Mouse (Mus musculus): ENCODE data around the gene Tbc1d22b. TPM values are rescaled to one million over a fixed set of nuclear protein-coding genes. Genes with fewer than 3 reads are reported as not detected.
"Not testable (repeated sequence)": the region's sequence is repeated elsewhere in the genome, so short reads cannot be mapped to it uniquely, and the experiment has no call there.

Tbc1d22b gene
- polyA plus RNA-seq, 1 experiment from 2014 or later = 21.3 TPM

GRCm38 (mm10) chr17:29584737-29585136, 35.2 kb downstream of the Tbc1d22b start:
- peaks cover 63% of the 10 kb centered on the region for H3K36me3 ChIP-seq
- no peak for DNase-seq (ENCODE audit: low spot score)
- H3K4me3 ChIP-seq = no peak overlapping the region
- WGBS = 73% methylated on average over 3 of the region's 3 CpGs
- no peak overlapping the region for H3K27ac ChIP-seq
- no peaks in the 10 kb centered on the region for H3K27me3 ChIP-seq (ENCODE audit: insufficient read depth, poor library complexity, severe bottlenecking)
- H3K4me1 ChIP-seq (replicated peaks) = peaks cover 12% of the 10 kb centered on the region
- H3K9me3 ChIP-seq = no peaks in the 10 kb centered on the region

- H3K9me3 ChIP-seq = no peaks in the 10 kb centered on the region
- no peak overlapping the region for H3K4me3 ChIP-seq
- 90% methylated on average over 6 of the region's 6 CpGs for WGBS
- H3K27me3 ChIP-seq (ENCODE audit: insufficient read depth, poor library complexity, severe bottlenecking) = no peaks in the 10 kb centered on the region
- no peak overlapping the region for H3K27ac ChIP-seq
- DNase-seq (ENCODE audit: low spot score) = no peak
- H3K4me1 ChIP-seq (replicated peaks) = peaks cover 15% of the 10 kb centered on the region
- H3K36me3 ChIP-seq = peaks cover 58% of the 10 kb centered on the region
These were observed 35.9 kb downstream of the Tbc1d22b start for GRCm38 (mm10) chr17:29585446-29585845.

- Histone ChIP-seq H3K27me3 (ENCODE audit: insufficient read depth, poor library complexity, severe bottlenecking) (no peaks in the 10 kb centered on the region), H3K4me3 (no peak overlapping the region), H3K27ac (no peak overlapping the region), H3K9me3 (no peaks in the 10 kb centered on the region), H3K36me3 (peaks cover 54% of the 10 kb centered on the region), H3K4me1 (replicated peaks) (peaks cover 15% of the 10 kb centered on the region)
- WGBS = 90% methylated on average over 9 of the region's 9 CpGs
- DNase-seq (ENCODE audit: low spot score) = no peak
These were observed 37.3 kb downstream of the Tbc1d22b start for GRCm38 (mm10) chr17:29586921-29587320.

GRCm38 (mm10) chr17:29589221-29589898, 39.8 kb downstream of the Tbc1d22b start:
- Histone ChIP-seq H3K27me3 (ENCODE audit: insufficient read depth, poor library complexity, severe bottlenecking) (no peaks in the 10 kb centered on the region), H3K36me3 (peaks cover 50% of the 10 kb centered on the region), H3K4me1 (replicated peaks) (peaks cover 15% of the 10 kb centered on the region), H3K4me3 (no peak overlapping the region), H3K27ac (peak overlapping the region; percentile 63), H3K9me3 (no peaks in the 10 kb centered on the region)
- DNase-seq (ENCODE audit: low spot score) = peak; percentile 18
- WGBS = 57% methylated on average over 11 of the region's 11 CpGs

- Histone ChIP-seq H3K27ac (peak overlapping the region; percentile 79), H3K36me3 (peaks cover 76% of the 10 kb centered on the region), H3K9me3 (no peaks in the 10 kb centered on the region), H3K4me1 (replicated peaks) (peaks cover 29% of the 10 kb centered on the region), H3K4me3 (no peak overlapping the region), H3K27me3 (ENCODE audit: insufficient read depth, poor library complexity, severe bottlenecking) (no peaks in the 10 kb centered on the region)
- WGBS = 79% methylated on average over 15 of the region's 15 CpGs
- no peak for DNase-seq (ENCODE audit: low spot score)
These were observed 46.5 kb downstream of the Tbc1d22b start for GRCm38 (mm10) chr17:29595891-29596770.

GRCm38 (mm10) chr17:29596771-29597132, 47.2 kb downstream of the Tbc1d22b start:
- WGBS = 73% methylated on average over 13 of the region's 13 CpGs
- no peaks in the 10 kb centered on the region for H3K9me3 ChIP-seq
- H3K4me1 ChIP-seq (replicated peaks) = peaks cover 29% of the 10 kb centered on the region
- DNase-seq (ENCODE audit: low spot score) = no peak
- no peaks in the 10 kb centered on the region for H3K27me3 ChIP-seq (ENCODE audit: insufficient read depth, poor library complexity, severe bottlenecking)
- H3K4me3 ChIP-seq = no peak overlapping the region
- H3K27ac ChIP-seq = peak overlapping the region; percentile 79
- peaks cover 79% of the 10 kb centered on the region for H3K36me3 ChIP-seq

- Histone ChIP-seq H3K27ac (no peak overlapping the region), H3K36me3 (peaks cover 88% of the 10 kb centered on the region), H3K9me3 (no peaks in the 10 kb centered on the region), H3K4me1 (replicated peaks) (peaks cover 29% of the 10 kb centered on the region), H3K4me3 (no peak overlapping the region), H3K27me3 (ENCODE audit: insufficient read depth, poor library complexity, severe bottlenecking) (no peaks in the 10 kb centered on the region)
- WGBS = 92% methylated on average over 14 of the region's 14 CpGs
- no peak for DNase-seq (ENCODE audit: low spot score)
These were observed 49.5 kb downstream of the Tbc1d22b start for GRCm38 (mm10) chr17:29599051-29599450.

- Histone ChIP-seq H3K27ac (no peak overlapping the region), H3K36me3 (peaks cover 86% of the 10 kb centered on the region), H3K4me1 (replicated peaks) (peaks cover 29% of the 10 kb centered on the region), H3K4me3 (no peak overlapping the region), H3K9me3 (no peaks in the 10 kb centered on the region), H3K27me3 (ENCODE audit: insufficient read depth, poor library complexity, severe bottlenecking) (no peaks in the 10 kb centered on the region)
- WGBS = 84% methylated on average over 8 of the region's 8 CpGs
- DNase-seq (ENCODE audit: low spot score) = no peak
These were observed 50.0 kb downstream of the Tbc1d22b start for GRCm38 (mm10) chr17:29599537-29599936.

- Histone ChIP-seq H3K27me3 (ENCODE audit: insufficient read depth, poor library complexity, severe bottlenecking) (no peaks in the 10 kb centered on the region), H3K4me1 (replicated peaks) (peaks cover 20% of the 10 kb centered on the region), H3K36me3 (peaks cover 84% of the 10 kb centered on the region), H3K4me3 (no peak overlapping the region), H3K27ac (no peak overlapping the region), H3K9me3 (no peaks in the 10 kb centered on the region)
- no peak for DNase-seq (ENCODE audit: low spot score)
- WGBS = 90% methylated on average over 4 of the region's 4 CpGs
These were observed 51.8 kb downstream of the Tbc1d22b start for GRCm38 (mm10) chr17:29601391-29601790.

GRCm38 (mm10) chr17:29603283-29603682, 53.7 kb downstream of the Tbc1d22b start:
- DNase-seq (ENCODE audit: low spot score) = peak; percentile 77
- 0 out of 2 replicates have a peak, but pooled peaks cover 5% of the 10 kb centered on the region for H3K4me1 ChIP-seq (replicated peaks)
- H3K4me3 ChIP-seq = no peak overlapping the region
- no peaks in the 10 kb centered on the region for H3K27me3 ChIP-seq (ENCODE audit: insufficient read depth, poor library complexity, severe bottlenecking)
- no peaks in the 10 kb centered on the region for H3K9me3 ChIP-seq
- peaks cover 84% of the 10 kb centered on the region for H3K36me3 ChIP-seq
- 32% methylated on average over 6 of the region's 6 CpGs for WGBS
- no peak overlapping the region for H3K27ac ChIP-seq

GRCm38 (mm10) chr17:29613453-29613852, 63.9 kb downstream of the Tbc1d22b start:
- DNase-seq (ENCODE audit: low spot score); H3K27me3 ChIP-seq (ENCODE audit: insufficient read depth, poor library complexity, severe bottlenecking); H3K9me3 ChIP-seq; H3K4me3 ChIP-seq; H3K27ac ChIP-seq: not testable (repeated sequence)
- peaks cover 22% of the 10 kb centered on the region for H3K36me3 ChIP-seq
- 89% methylated on average over 5 of the region's 5 CpGs for WGBS
- H3K4me1 ChIP-seq (replicated peaks) = peaks cover 31% of the 10 kb centered on the region

- no peaks in the 10 kb centered on the region for H3K9me3 ChIP-seq
- DNase-seq (ENCODE audit: low spot score) = peak; percentile 94
- peaks cover 31% of the 10 kb centered on the region for H3K4me1 ChIP-seq (replicated peaks)
- peak within 1 kb of the TSS; percentile 99 for H3K27ac ChIP-seq
- H3K4me3 ChIP-seq = peak within 1 kb of the TSS; percentile 99
- H3K27me3 ChIP-seq (ENCODE audit: insufficient read depth, poor library complexity, severe bottlenecking) = no peaks in the 10 kb centered on the region
- H3K36me3 ChIP-seq = peaks cover 27% of the 10 kb centered on the region
- 2% methylated on average over 52 of the region's 52 CpGs for WGBS
These were observed 64.8 kb downstream of the Tbc1d22b start, which contains the start of the genes Rnf8 and Gm28043 for GRCm38 (mm10) chr17:29614115-29615023. Gene Rnf8 (plus strand): TSS chr17:29614790. Gene Gm28043 (plus strand): TSS chr17:29614876.

Measured in hindbrain, embryonic 10.5 days (tissue).